Mouse (Mus musculus) liver, embryonic 14.5 days (tissue): ENCODE measurements around the gene Ebna1bp2. TPM values are rescaled to one million over a fixed set of nuclear protein-coding genes. Genes with fewer than 3 reads are reported as not detected.

ENCODE experiments used
- ATAC-seq: fragments of 200-750 bp; cut with Nextera tagmentation; 2 replicates; pipeline ENCODE4 v1.8.0; 2017; ENCODE audit warnings: moderate number of reproducible peaks, mild to moderate bottlenecking, moderate library complexity; ENCODE audit not compliant: insufficient read depth
- DNase-seq, 3 experiments: peaks; one replicate each; pipeline ENCODE4 v3.0.0-alpha.2; 2012 to 2013; ENCODE audit warnings: low read depth in 3 of 3, low spot score in 3 of 3
- H3K27ac ChIP-seq: fragments of 300-500 bp; sonication (generic); 2 replicates; pipeline ENCODE4 v1.5.1; 2014; ENCODE audit warnings: moderate library complexity, mild to moderate bottlenecking, control low read depth, inconsistent platforms
- H3K27me3 ChIP-seq: fragments of 300-500 bp; sonication (generic); 2 replicates; pipeline ENCODE4 v1.6.1; 2014; ENCODE audit warnings: mild to moderate bottlenecking, low read length, moderate library complexity; ENCODE audit not compliant: control insufficient read depth, insufficient read depth
- H3K36me3 ChIP-seq: fragments of 300-500 bp; sonication (generic); replicated peaks from 2 replicates; pipeline ENCODE4 v1.6.1; 2014; ENCODE audit warnings: low read depth; ENCODE audit not compliant: control insufficient read depth, insufficient read depth
- H3K4me1 ChIP-seq, 2 experiments: fragments of 200-500 bp in 1 of 2; fragments of 300-500 bp in 1 of 2; sonication (generic) in 1 of 2; replicated peaks; 2 replicates each; pipeline ENCODE4 v1.6.1; 2012 to 2014; ENCODE audit warnings: antibody characterized with exemption in 1 of 2, inconsistent platforms in 1 of 2, low read length in 1 of 2; ENCODE audit not compliant: control insufficient read depth in 2 of 2, insufficient read depth in 2 of 2
- H3K4me2 ChIP-seq: fragments of 300-500 bp; sonication (generic); 2 replicates; pipeline ENCODE4 v1.6.1; 2014; ENCODE audit warnings: low read depth, mild to moderate bottlenecking, control low read depth, moderate library complexity
- H3K4me3 ChIP-seq, 2 experiments: fragments of 200-500 bp in 1 of 2; fragments of 300-500 bp in 1 of 2; sonication (generic) in 1 of 2; 2 replicates each; pipeline ENCODE4 v1.5.1; 2012 to 2014; ENCODE audit warnings: low read depth in 2 of 2, low read length in 2 of 2, mild to moderate bottlenecking in 2 of 2, control low read depth in 1 of 2, inconsistent platforms in 1 of 2, moderate library complexity in 1 of 2; ENCODE audit not compliant: insufficient read depth in 1 of 2
- H3K9ac ChIP-seq: fragments of 300-500 bp; sonication (generic); replicated peaks from 2 replicates; pipeline ENCODE4 v1.6.1; 2014; ENCODE audit warnings: mild to moderate bottlenecking, control low read depth, moderate library complexity
- H3K9me3 ChIP-seq: fragments of 300-500 bp; sonication (generic); 2 replicates; pipeline ENCODE4 v1.6.1; 2016; ENCODE audit warnings: low read length, mixed read lengths; ENCODE audit not compliant: control insufficient read depth
- CTCF ChIP-seq: IDR thresholded peaks from 2 replicates; pipeline ENCODE4 v1.5.1; 2016; ENCODE audit warnings: antibody characterized with exemption, low read depth, control low read depth
- EP300 ChIP-seq: IDR thresholded peaks from 2 replicates; pipeline ENCODE4 v1.6.1; 2016; ENCODE audit warnings: antibody characterized with exemption, low read depth
- WGBS: fragments of 180-500 bp; shearing (Covaris S2); extraction: QIAGEN DNeasy Blood & Tissue Kit; methylation state at CpG from one replicate; pipeline ENCODE4 v1.1.7; 2014; ENCODE audit not compliant: insufficient replicate concordance; 5-methylcytosine and 5-hydroxymethylcytosine counted together
- polyA plus RNA-seq, 2 experiments: library from polyadenylated mRNA; depleted of rRNA in 1 of 2; stranded (reverse) in 1 of 2; unstranded in 1 of 2; fragments of >200 nt; fragmentation: Nextera tagmentation in 1 of 2; extraction: Ambion mirVana in 1 of 2; gene quantifications; 2 replicates each; pipeline versions ENCODE4 v1.2.1 to v1.2.3; 2012 to 2014

Ebna1bp2 gene
- polyA plus RNA-seq, 2 experiments: 60.2 to 92.2 TPM

DNA sequence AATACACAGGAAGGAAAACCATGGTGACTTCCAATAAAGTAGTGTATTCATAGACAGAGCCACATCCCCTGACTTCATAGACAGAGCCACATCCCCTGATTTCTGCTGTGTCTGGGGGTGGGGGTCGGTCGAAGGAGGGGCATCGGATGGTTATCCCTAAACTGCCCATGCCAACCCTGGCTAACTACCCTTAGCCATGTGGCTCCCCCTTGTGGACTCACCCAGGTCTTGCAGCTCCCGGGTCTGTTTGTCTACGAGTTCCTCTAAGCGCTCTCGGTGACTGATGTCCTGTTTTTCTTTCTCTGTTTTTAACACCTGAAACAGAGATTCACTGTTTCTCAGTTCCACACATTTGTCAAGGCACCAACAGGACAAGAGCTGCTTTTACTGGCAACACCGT is 38.0 kb upstream of the Ebna1bp2 start:
- DNase-seq (no peak), ATAC-seq (no peak)
- Histone ChIP-seq H3K4me2 (no peak overlapping the region), H3K9ac (no peak overlapping the region), H3K4me3 (no peak overlapping the region), H3K27ac (no peak overlapping the region), H3K36me3 (no peaks in the 10 kb centered on the region), H3K27me3 (no peaks in the 10 kb centered on the region), H3K9me3 (no peaks in the 10 kb centered on the region), H3K4me1 (no peaks in the 10 kb centered on the region)
- WGBS: 75% methylated on average over 8 of the region's 8 CpGs
- no peak for TF ChIP-seq EP300
- TF ChIP-seq CTCF: peak; percentile 56

DNA sequence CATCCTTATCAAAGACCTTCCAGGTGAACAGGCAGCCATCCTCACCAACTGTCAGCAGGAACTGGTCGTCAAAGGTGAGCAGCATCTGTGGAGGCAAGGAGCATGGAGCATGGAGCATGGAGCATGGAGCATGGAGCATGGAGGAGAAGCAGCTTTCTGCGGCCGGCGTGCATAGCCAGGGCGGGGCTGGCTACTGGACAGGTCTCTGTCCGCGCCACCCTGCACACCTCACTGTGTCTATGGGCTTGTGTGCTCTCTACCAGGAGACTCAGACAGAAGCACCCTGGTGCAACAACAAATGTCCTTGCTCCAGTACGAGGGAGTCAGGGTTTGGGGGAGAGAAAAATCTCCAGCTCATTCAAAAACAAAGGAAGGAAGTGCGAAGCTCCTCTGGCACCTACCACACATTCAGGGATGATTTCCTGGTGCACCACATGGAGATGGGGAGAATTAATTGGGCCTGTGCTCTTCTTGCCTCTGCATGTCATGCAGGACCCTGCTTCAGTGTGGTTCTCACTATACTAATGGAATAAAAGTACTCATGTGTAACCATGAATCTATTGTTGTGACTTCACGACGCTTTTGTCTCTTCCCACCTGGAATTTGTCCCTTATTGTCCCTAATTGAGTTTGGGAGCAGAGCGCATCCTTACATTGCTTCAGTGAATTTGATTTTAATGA is 31.4 kb upstream of the Ebna1bp2 start:
- no peaks in the 10 kb centered on the region for H3K27me3 ChIP-seq

DNA sequence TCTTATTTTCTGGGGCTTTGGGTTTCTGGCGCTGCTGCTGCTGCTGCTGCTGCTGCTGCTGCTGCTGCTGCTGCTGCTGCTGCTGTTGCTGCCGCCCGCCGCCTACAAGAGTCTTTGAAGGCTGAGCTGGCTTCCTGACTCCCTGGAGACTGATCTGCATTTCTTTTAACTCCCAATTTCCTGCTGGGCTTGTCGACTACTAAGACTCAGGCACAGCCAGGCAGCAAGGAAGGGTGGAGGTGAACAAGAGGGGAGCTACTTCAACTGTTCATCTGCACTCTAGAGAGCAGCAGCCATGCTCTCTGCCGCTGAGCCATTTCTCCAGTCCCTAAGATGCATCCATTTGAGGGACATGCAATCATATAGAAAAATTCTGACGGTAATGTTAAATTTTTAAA is 30.9 kb upstream of the Ebna1bp2 start:
- DNase-seq: no peak
- no peaks in the 10 kb centered on the region for H3K4me1 ChIP-seq
- TF ChIP-seq CTCF: no peak
- TF ChIP-seq EP300: no peak

More for the DNA sequence above, 31.4 kb upstream of the Ebna1bp2 start:
- no peak overlapping the region for H3K9ac ChIP-seq
- DNase-seq: no peak
- 59% methylated on average over 12 of the region's 12 CpGs for WGBS
- no peak overlapping the region for H3K27ac ChIP-seq
- H3K9me3 ChIP-seq: no peaks in the 10 kb centered on the region
- no peaks in the 10 kb centered on the region for H3K36me3 ChIP-seq
- ATAC-seq: no peak
- TF ChIP-seq CTCF (no peak), EP300 (no peak)
- H3K4me2 ChIP-seq: no peak overlapping the region
- no peak overlapping the region for H3K4me3 ChIP-seq
- no peaks in the 10 kb centered on the region for H3K4me1 ChIP-seq

DNA sequence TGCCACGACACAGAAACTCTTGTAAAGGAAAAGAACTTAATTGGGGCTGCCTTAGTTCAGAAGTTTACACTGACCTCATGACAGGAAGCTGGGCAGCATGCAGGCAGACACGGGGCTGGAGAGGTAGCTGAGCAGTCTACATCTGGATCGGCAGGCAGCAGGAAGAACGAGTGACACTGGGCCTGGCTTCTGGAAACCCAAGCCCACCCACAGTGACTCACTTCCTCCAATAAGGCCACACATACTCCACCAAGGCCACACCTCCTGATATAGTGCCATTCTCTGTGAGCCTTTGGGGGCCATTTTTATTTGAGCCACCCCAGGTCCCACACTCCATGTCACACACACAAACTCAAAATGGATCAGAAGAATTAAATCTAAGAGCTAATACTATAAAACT is 16.5 kb upstream of the Ebna1bp2 start:
- Histone ChIP-seq H3K9me3 (no peaks in the 10 kb centered on the region), H3K4me1 (0 out of 4 replicates have a peak, but pooled peaks cover 0 to 1% of the 10 kb centered on the region in 2 experiments), H3K4me2 (no peak overlapping the region), H3K36me3 (no peaks in the 10 kb centered on the region), H3K4me3 (no peak overlapping the region), H3K27me3 (no peaks in the 10 kb centered on the region), H3K27ac (no peak overlapping the region), H3K9ac (no peak overlapping the region)
- TF ChIP-seq CTCF (no peak), EP300 (no peak)
- ATAC-seq: no peak
- DNase-seq: no peak
- WGBS: 17% methylated on average over 4 of the region's 4 CpGs

More for the DNA sequence above, 30.9 kb upstream of the Ebna1bp2 start:
- 22% methylated on average over 7 of the region's 7 CpGs for WGBS
- Histone ChIP-seq H3K4me2 (no peak overlapping the region), H3K4me3 (no peak overlapping the region), H3K27ac (no peak overlapping the region), H3K9ac (no peak overlapping the region), H3K27me3 (no peaks in the 10 kb centered on the region), H3K36me3 (no peaks in the 10 kb centered on the region), H3K9me3 (no peaks in the 10 kb centered on the region)
- ATAC-seq: no peak

DNA sequence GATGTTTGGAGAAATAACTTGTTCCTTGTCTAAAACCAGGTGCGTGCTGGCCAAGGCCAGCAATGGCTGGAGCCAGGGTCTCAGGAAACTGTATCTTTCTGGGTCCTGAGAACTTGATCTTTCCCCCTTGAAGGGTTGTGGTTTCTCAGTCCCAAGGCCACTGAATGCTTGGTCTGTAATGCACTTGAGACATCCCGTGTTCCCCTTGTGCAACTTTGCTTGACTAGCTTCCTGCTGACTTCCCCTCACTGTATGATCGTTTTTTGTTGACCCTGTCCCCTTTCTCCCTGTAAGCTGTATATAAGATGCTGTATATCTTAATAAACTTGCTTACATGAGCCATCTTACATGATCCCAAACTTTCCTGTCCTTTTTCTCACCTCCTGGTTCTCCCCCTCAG is 10.8 kb upstream of the Ebna1bp2 start:
- no peak overlapping the region for H3K4me3 ChIP-seq
- ATAC-seq: no peak
- H3K4me2 ChIP-seq: no peak overlapping the region
- no peaks in the 10 kb centered on the region for H3K27me3 ChIP-seq
- no peaks in the 10 kb centered on the region for H3K36me3 ChIP-seq
- no peak overlapping the region for H3K9ac ChIP-seq
- H3K4me1 ChIP-seq: 0 out of 4 replicates have a peak, but pooled peaks cover 0 to 2% of the 10 kb centered on the region in 2 experiments
- TF ChIP-seq CTCF (no peak), EP300 (no peak)
- no peaks in the 10 kb centered on the region for H3K9me3 ChIP-seq
- WGBS: 16% methylated on average over 3 of the region's 3 CpGs
- DNase-seq: no peak
- H3K27ac ChIP-seq: no peak overlapping the region
